Mouse (Mus musculus) gastrocnemius, adult 8-10 months (tissue): Measurements from ENCODE around the gene Zfp781. TPM values are rescaled to one million over a fixed set of nuclear protein-coding genes. Genes with fewer than 3 reads are reported as not detected.
"Not testable (repeated sequence)": the region's sequence is repeated elsewhere in the genome, so short reads cannot be mapped to it uniquely, and the experiment has no call there.

Experiments
- DNase-seq, 2 experiments: peaks; one replicate each; pipeline ENCODE4 v3.0.0; 2022; ENCODE audit warnings: low spot score in 2 of 2
- total RNA-seq, 4 experiments: library from RNA; stranded (reverse); gene quantifications; 2 replicates each; pipeline ENCODE4 v1.2.4; 2022

Gene Zfp781
- under 1 TPM in 2 of 4 experiments, not detected in 2; 0.15 to 0.56 TPM for total RNA-seq

DNA sequence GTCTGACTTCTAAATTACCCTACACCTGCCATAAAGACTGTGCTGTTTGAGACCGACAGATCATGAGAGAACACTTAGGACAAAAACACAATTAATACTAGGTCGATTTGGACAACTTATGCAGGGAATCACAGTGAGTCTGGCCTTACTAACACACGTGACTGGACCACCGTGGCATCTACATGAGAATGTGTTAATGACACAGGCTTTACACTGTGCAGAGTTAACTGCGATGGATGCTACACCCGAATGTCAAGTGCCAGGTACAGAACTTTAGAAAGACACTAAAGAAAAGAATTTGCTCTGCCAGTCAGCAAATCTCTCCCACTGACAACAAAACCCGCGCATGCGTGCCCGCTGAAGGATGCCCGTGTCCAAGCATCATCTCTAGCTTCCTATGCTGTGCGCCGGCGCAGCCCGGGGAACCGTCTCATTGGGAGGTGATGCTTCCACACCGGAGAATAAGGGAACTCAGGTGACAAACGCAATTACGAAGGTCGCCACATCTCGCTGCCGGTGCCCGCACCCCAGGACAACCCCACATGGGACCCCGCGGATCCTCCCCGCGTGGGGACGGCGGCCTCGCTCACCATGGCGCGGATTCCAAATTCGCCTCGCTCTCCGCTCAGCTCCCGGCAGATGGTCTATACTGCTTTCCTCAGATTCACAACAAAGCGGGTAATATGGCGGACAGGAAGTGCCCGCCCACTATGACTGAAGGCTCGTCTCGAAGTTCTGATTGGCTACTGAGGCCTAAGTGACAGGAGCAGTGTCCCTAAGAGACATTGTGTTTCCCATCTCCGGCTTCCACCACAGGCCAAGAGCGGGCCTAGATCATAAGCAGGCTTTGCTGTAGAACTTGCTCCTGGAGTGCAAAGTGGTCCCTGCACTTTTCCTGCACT lies at the start of gene Zfp781:
Zfp781 (minus strand) TSS at position 639 of the 902 bp plus-strand sequence.
- not testable (repeated sequence) for DNase-seq

DNA sequence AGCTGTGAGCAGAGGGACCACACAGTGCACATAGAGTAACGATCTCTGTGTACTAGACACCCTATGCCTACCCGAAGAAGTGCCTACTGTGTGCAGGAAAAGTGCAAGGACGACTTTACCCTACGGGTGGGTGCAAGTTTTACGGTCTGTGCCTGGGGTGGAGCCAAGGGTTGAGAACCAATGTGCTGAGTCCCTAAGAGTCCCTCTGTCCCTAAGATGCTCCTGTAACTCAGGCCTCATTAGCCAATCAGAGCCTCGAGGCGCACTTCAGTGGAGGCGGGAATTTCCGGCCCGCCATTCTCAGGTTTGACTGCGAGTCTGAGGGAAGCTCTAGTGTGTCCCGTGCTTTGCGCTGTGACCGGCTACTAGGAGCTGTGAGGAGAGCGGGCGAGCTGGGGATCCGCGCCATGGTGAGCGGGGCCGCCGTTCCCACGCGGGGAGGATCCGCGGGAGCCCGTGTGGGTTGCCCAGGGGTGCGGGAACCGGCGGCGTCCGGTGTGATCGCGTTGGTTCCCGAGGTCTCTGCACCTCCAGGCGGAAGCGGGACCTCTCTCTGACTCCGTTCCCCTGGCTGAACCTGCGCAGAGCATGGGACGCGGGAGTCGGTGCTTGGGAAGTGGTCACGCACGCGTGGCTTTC lies 48.2 kb upstream of the Zfp781 start:
- DNase-seq: not testable (repeated sequence)

DNA sequence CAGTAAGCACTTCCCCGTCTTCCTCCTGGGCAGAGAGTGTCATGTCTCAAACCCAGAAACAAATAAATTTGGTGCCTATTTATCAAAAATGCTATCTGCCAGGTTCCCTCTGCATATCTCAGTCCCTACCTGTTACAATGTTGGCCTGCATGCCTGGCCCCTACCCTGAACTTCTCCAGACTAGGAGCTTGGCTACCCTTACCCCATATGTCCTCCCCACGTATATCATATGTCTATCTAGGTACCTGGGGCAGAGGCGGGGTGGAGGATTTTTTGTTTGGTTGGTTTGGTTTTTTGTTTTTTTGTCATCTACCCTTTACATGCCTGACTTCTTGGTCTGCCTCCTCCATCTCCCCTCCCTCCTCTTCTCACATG lies 451 bp upstream of the Zfp781 start:
- not testable (repeated sequence) for DNase-seq

DNA sequence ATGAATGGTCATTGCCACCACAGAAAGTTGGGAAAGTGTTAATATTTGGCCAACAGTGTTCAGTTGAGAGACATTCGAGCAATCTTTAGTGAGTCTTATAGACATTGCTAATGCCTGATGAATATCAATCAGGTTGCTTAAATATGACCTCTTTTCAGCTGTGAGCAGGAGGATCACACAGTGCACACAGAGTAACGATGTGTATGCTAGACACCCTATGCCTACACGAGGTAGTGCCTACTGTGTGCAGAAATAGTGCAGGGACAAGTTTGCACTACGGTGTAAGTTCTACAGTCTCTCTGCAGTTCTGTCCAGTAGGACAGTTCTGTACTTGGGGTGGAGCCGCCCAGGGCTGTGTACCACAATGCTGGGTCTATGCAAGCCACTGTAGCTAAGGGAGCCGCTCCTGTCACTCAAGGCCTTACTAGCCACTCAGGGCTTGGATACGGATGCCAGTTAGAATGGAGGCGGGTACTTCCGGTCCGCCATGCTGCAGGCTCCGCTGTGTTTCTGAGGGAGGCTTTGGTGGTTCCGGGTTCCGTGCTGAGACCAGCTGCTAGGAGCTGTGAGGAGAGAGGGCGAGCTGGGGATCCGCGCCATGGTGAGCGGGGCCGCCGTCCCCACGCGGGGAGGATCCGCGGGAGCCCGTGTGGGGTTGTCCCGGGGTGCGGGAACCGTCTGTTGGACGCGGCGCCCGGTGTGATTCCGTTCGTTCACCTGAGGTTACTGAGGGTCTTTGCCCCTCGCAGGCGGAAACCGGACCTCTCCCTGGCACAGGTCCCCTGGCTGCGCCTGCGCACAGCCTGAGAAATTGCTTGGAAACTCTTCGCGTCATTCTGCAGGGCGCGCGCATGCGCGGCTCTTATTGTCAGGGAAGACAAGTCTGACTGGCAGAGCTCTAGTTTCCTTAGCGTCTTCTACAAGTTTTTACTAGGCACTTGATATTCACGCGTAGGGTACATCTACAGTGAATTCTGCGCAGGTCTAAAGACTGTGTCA lies 66.6 kb downstream of the Zfp781 start, which contains the start of gene Gm32687:
Gm32687 (plus strand) TSS at position 526 of the 999 bp plus-strand sequence.
- DNase-seq: peak in 1 of 2 experiments; percentile 1

Other genes with a start within 250 kb of the Zfp781 start
- gene Zfp433, start 225.7 kb downstream of the Zfp781 start, total RNA-seq: 1 to 10 TPM; 4.1 to 5.2 (median 4.8) TPM
- gene Gm3055, start 159.3 kb downstream of the Zfp781 start, total RNA-seq: under 1 TPM; 0.41 to 0.76 (median 0.54) TPM
- gene Gm4767, start 118.3 kb downstream of the Zfp781 start, total RNA-seq: 1 to 10 TPM in 2 of 4 experiments, under 1 TPM in 2; 0.46 to 2.2 (median 1.4) TPM
- 1 to 10 TPM; 1.1 to 2.7 (median 1.9) TPM for gene Gm32687, start 66.5 kb downstream of the Zfp781 start, total RNA-seq
- gene Zfp873, start 117.6 kb upstream of the Zfp781 start, total RNA-seq: 1 to 10 TPM; 1.4 to 2.8 (median 2.1) TPM
- gene BC024063, start 152.9 kb upstream of the Zfp781 start, total RNA-seq: 1 to 10 TPM in 2 of 4 experiments, under 1 TPM in 2; 0.78 to 1.7 (median 1.3) TPM
- gene AU041133, start 197.5 kb upstream of the Zfp781 start, total RNA-seq: 1 to 10 TPM in 1 of 4 experiments, under 1 TPM in 3; 0.31 to 1.4 (median 0.70) TPM